Mouse (Mus musculus) heart, postnatal 14 days (tissue): ENCODE measurements around the gene Tec. TPM values are rescaled to one million over a fixed set of nuclear protein-coding genes. Genes with fewer than 3 reads are reported as not detected.

ENCODE experiments used
- DNase-seq, 2 experiments: peaks; one replicate each; pipeline ENCODE4 v3.0.0; 2021 to 2022
- intact Hi-C: fragments of 180-260 bp; cut with DNase I; formaldehyde crosslinking; loops from one replicate; pipeline ENCODE4 v1.15.1; 2025
- total RNA-seq, 2 experiments: library from RNA; stranded (reverse); gene quantifications; 2 replicates each; pipeline ENCODE4 v1.2.3; 2021

Gene Tec
- total RNA-seq, 2 experiments from 2014 or later, result 11.0 to 11.9 TPM

GRCm38 (mm10) chr5:72896478-72897279, 28.4 kb upstream of the Tec start:
- DNase-seq, result no peak
- intact Hi-C loops, result loop anchor here (10.0 kb wide), 1 partner anchor 178 kb away; no protein-coding TSS in a partner anchor

GRCm38 (mm10) chr5:72895261-72895660, 27.0 kb upstream of the Tec start:
- intact Hi-C loops, result loop anchor here (10.0 kb wide), 1 partner anchor 180 kb away; no protein-coding TSS in a partner anchor
- DNase-seq, result no peak

GRCm38 (mm10) chr5:72893987-72894386, 25.7 kb upstream of the Tec start:
- intact Hi-C loops, result loop anchor here (1.0 to 10.0 kb wide), 2 partner anchors 21 to 181 kb away; no protein-coding TSS in a partner anchor
- no peak for DNase-seq

GRCm38 (mm10) chr5:72891534-72891933, 23.3 kb upstream of the Tec start:
- intact Hi-C loops, result loop anchor here (1.0 to 10.0 kb wide), 2 partner anchors 68 to 183 kb away; no protein-coding TSS in a partner anchor
- DNase-seq, result peak; percentile 63 to 77

- DNase-seq, result no peak
- intact Hi-C loops, result no loop called here
These were observed 20.0 kb upstream of the Tec start for GRCm38 (mm10) chr5:72888260-72888659.

- DNase-seq, result no peak
- intact Hi-C loops, result no loop called here
These were observed 18.4 kb upstream of the Tec start for GRCm38 (mm10) chr5:72886458-72887222.

- DNase-seq, result no peak
- intact Hi-C loops, result no loop called here
These were observed 15.4 kb upstream of the Tec start for GRCm38 (mm10) chr5:72883706-72884105.

- intact Hi-C loops, result no loop called here
These were observed 14.1 kb upstream of the Tec start for GRCm38 (mm10) chr5:72882412-72882765.

GRCm38 (mm10) chr5:72881748-72882411, 13.6 kb upstream of the Tec start:
- intact Hi-C loops, result no loop called here
- no peak for DNase-seq

More at GRCm38 (mm10) chr5:72882412-72882765, 14.1 kb upstream of the Tec start:
- no peak for DNase-seq

- no peak for DNase-seq
- intact Hi-C loops, result no loop called here
These were observed 11.5 kb upstream of the Tec start for GRCm38 (mm10) chr5:72879736-72880135.

GRCm38 (mm10) chr5:72871114-72871513, 2.8 kb upstream of the Tec start:
- intact Hi-C loops, result no loop called here
- no peak for DNase-seq

- intact Hi-C loops, result no loop called here
- no peak for DNase-seq
These were observed 1.7 kb upstream of the Tec start for GRCm38 (mm10) chr5:72869779-72870608.

GRCm38 (mm10) chr5:72867036-72867672, 1.1 kb downstream of the Tec start:
- intact Hi-C loops, result no loop called here

GRCm38 (mm10) chr5:72866260-72866905, 1.9 kb downstream of the Tec start:
- intact Hi-C loops, result no loop called here

More at GRCm38 (mm10) chr5:72867036-72867672, 1.1 kb downstream of the Tec start:
- DNase-seq, result no peak

GRCm38 (mm10) chr5:72864654-72865178, 3.6 kb downstream of the Tec start:
- intact Hi-C loops, result no loop called here
- DNase-seq, result no peak

More at GRCm38 (mm10) chr5:72866260-72866905, 1.9 kb downstream of the Tec start:
- no peak for DNase-seq

- intact Hi-C loops, result no loop called here
These were observed 5.1 kb downstream of the Tec start for GRCm38 (mm10) chr5:72863166-72863565.

GRCm38 (mm10) chr5:72861726-72862385, 6.4 kb downstream of the Tec start:
- intact Hi-C loops, result no loop called here
- no peak for DNase-seq

More at GRCm38 (mm10) chr5:72863166-72863565, 5.1 kb downstream of the Tec start:
- no peak for DNase-seq

GRCm38 (mm10) chr5:72860899-72861298, 7.4 kb downstream of the Tec start:
- DNase-seq, result no peak
- intact Hi-C loops, result no loop called here
